Mouse (Mus musculus) liver, embryonic 13.5 days (tissue): Measurements from ENCODE around the gene Mrpl48. TPM values are rescaled to one million over a fixed set of nuclear protein-coding genes. Genes with fewer than 3 reads are reported as not detected.

Experiments used
- polyA plus RNA-seq: library from polyadenylated mRNA; unstranded; fragments of >200 nt; fragmentation: Nextera tagmentation; extraction: Ambion mirVana; gene quantifications from 2 replicates; pipeline ENCODE4 v1.2.1, GENCODE M21; 2015

The Mrpl48 gene
- polyA plus RNA-seq, 1 experiment from 2014 or later = 57.0 TPM

Other genes starting within 250 kb of the Mrpl48 start
- gene C2cd3, start 236.1 kb downstream of the Mrpl48 start, polyA plus RNA-seq = 8.5 and 10.3 TPM in 2 replicates
- gene Ppme1, start 236.0 kb downstream of the Mrpl48 start, polyA plus RNA-seq = 24.0 and 26.3 TPM in 2 replicates
- not detected in 2 replicates for gene Ucp3, start 135.3 kb downstream of the Mrpl48 start, polyA plus RNA-seq
- gene Ucp2, start 115.0 kb downstream of the Mrpl48 start, polyA plus RNA-seq = 673 and 808 TPM in 2 replicates
- 2.5 TPM in 2 replicates for gene Dnajb13, start 93.3 kb downstream of the Mrpl48 start, polyA plus RNA-seq
- gene Coa4, start 71.2 kb downstream of the Mrpl48 start, polyA plus RNA-seq = 14.0 and 14.3 TPM in 2 replicates
- gene Rab6a, start 891 bp downstream of the Mrpl48 start, polyA plus RNA-seq = 40.2 and 46.7 TPM in 2 replicates
- 0.41 and 0.49 TPM in 2 replicates for gene Plekhb1, start 54.1 kb upstream of the Mrpl48 start, polyA plus RNA-seq
- 4.5 and 5.4 TPM in 2 replicates for gene Fam168a, start 98.3 kb upstream of the Mrpl48 start, polyA plus RNA-seq